Mouse (Mus musculus): ENCODE data around the gene Senp1.

The Senp1 gene

DNA sequence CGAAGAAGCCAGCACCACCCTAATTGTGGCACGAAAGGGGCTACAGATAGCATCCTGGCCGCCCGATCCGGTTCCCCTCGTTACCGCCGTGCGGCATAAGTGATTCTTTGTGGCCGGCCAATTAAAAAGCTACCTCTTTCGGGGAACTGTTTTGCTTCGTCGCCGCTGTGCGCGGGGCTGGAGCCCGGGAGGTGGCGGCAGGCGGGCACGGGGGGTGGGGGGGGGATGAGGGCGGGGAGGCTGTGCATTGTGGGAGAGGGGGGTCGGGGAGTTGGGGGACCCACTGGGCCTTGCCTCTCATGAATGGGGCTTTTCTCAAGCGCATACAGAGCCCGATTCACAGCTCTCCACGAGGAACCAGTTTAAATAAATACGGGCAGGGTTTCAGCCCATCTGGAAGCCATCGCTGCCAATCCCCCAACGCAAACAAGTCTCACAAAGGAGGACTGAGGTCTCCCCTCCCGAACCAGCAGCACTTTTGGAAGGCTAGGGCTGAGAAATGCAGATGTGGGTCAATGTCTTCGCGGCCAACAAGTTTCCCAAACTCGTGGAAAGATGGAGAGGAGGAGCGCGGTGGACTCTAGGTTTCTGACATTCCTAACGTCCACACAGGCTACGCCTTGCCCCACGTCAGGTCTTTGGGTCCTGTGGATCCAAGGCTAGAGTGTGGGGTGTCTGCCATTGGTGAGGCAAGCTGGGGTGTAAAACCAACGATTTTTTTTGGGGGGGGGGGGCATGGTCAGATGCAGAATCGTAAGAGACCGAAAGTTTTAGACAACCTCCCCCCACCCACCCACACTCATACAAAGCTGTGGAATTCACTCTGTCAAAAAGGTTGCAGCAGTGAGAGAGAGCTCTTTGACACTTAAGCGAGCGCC lies 91.2 kb downstream of the Senp1 start:
- peak; percentile 34 for DNase-seq (ENCODE audit: low spot score)

DNA sequence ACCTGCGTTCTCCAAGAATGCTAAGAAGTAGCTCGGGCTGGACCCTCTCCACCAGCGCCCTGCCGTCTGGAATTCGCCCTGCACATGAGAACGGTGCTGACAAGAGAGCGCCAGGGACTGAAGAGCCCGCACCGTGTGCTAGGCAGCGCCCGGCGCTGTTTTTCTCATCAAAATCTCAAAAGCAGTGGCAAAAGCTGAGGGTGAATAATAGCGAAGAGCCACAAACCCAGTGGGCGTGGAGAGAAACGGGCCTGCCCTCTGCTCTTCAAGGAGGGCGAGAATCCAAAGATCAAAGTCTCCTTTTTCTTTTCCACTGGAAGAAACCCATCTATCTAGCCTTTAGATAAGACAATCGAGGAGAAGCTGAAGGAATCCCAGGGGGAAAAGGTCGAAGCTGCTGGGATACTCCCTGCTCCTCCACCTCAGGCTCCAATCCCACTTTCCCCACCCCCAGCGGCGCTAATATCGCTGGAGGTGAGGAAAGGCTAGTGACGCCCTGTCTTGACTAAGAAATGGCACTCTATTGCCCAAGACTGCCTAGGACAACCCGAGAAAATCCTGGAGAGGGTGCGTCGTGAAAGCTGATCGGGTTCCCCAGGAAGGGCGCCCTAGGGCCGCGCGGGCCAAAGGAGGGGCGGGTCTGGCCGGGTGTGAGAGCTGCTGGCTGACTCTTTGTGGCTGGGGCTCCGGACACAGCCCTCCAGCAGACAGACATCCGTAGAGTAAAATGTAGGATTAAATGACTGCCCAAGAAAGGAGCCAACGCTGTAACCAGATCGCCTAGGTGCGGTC lies 92.0 kb downstream of the Senp1 start:
- DNase-seq (ENCODE audit: low spot score) = peak; percentile 69

DNA sequence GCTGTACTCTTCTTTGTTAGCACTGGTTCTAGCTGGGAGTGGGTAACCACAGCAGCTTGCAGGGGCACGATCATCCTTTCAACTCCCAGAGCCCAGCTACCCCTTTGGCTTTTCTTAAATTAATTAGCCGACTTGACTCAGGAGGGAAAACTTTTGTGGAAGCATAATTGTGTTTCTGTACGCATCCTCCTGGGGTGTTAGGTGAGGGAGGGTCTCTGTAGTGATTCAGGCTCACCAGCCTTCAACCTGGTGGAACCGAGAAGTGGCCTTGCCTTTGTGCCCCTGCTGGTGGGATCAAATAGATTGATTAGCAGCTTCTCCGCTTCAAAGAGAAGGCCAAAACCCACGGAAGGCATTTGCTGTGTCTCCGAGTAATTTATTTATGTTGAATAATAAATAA lies 93.6 kb downstream of the Senp1 start:
- DNase-seq (ENCODE audit: low spot score) = no peak

DNA sequence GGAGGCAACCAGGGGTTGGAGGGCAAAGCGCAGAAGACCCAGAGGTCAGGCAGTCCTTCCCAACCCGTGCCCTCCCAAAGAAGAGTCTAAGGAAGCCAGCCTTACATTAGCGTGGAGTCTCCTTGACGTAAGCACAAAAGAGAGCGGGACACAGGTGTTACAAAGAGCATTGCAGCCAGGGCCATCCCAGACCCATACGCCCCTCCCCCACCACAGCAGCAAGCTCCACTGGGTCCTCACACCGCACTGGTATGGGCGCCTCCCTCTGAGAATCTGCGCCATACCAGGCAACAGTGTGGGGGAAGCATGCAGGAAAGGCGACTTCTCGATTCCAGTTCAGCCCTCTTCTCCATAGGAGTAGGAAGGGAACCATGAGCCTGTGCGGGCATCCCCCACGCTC lies 94.0 kb downstream of the Senp1 start:
- DNase-seq (ENCODE audit: low spot score) = no peak

DNA sequence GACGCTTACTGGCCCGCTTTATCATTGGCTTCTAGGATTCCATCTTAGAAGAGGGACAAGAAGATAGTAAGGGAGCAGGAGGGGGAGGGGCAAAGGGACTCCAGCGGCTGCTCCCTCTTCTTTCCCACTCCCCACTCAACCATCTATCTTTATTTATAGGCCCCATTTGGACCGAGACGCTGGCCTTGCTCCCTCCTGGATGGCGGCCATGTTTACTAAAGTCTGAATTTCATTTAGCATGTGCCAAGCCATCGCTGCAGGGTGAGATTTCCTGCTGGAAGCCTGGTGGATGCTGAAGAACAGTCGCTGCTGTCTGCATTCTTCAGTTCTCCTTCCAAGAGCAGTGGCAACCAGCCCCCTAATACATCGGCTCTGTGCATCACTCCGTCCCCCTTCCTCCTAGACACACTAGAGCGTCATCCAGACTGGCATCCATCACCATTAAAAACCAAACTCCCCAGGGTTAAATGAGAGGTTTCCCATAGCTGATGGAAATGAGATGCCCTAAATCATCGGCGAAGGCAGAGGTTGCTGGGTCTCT lies 96.8 kb downstream of the Senp1 start:
- no peak for DNase-seq (ENCODE audit: low spot score)

DNA sequence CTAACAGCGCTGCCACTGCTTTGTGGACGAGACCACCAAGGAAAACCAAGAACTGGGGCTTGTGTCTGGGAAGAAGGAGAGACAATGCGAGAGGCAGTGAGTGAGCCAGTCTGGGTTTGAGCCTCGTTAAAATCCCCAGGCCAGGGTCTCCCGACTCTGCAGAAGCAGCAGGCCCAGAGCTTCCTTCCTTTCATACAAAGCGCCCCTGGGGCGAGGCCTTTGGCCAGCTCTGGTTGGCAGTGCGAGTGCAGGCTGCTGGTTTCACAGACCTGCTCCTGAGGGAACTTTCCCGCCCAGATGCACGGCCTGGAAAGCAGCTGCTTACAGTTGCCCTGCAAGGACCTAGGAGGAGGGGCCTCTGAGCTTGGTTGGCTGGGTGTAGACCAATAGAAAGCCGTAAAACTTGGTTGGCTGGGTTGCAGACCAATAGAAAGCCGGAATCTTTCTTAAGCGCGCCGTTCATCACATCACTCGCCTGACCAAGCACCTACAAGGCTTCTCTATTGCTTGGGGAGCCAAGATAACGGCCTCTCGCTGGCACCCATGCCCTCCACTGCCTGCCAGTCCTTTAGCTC lies 100.7 kb downstream of the Senp1 start:
- DNase-seq (ENCODE audit: low spot score) = peak; percentile 90

DNA sequence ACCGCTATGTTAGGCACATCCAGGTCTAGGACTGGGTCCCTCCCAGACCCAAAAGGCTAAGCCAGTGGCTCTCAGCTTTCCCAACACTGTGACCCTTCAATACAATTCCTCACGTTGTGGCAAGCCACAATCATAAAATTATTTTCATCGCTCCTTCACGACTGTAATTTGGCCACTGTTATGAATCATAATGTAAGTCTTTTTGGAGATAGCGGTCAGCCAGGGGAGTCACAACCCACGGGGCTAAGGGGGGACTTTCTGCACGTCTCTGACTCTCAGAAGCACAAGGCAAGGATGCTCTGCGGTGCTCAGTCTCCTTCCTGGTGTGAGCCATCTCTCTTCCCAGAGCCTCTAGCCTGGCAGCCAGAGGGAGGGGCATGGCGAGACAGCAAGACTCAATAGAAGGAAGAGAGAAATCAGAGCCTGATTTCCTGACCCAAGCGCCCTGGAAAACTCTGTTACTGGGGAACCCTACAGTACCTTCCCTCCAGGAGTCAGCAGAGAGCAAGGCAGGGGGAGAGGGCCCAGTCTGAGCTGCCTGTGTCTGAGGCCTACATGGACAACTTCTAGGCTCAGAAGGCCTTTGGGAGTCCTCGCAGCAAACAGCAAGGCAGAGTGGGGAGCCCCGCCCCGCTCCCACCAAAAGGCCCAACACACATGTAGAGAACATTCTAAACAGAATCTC lies 101.4 kb downstream of the Senp1 start:
- DNase-seq (ENCODE audit: low spot score) = no peak

DNA sequence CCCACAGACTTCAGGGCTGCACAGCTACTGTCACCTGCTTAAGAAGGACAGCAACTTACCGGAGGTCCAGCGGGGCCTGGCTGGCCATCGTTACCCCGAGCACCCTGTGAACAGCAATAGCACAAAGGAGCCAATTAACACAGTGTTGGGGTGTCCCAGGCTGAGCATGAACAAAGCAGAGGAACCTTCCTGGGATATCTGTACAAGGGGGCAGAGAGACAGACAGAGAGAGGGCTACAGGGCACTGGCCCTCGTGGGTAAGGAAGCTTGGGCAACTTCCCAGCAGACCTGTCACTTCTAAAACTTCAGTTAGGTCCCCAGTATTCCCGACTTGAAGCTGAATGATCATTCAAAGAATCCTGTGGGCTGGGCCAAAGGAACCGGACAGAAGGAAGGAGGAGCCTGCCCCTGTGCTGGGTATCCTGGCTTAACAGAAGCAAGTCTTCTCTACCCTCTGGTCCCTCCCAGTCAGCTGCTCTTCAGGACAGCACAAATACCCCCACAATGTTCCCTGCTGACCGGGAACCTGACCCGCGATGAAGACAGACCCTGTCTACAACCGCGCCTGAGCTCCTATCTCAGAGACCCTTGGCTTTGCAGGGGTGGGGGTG lies 102.2 kb downstream of the Senp1 start:
- no peak for DNase-seq (ENCODE audit: low spot score)

DNA sequence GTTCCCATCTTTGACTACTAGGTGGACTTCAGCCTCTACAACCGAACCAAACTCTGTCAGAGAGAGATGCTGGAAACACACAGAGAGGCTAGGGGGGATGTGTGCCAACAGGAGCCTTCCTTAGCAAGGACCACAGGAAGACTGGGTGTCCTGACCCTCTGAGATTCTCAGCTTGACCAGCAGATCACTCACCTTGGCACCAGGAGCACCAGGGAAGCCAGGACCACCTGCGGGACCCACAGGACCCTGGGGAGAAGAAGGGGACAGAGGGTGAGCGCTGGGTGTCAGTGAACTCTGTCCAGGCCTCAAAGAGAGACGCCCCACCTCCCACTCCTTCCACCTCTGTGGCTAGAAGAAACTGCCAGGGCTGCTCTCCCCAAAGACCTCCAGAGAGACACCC lies 102.8 kb downstream of the Senp1 start:
- no peak for DNase-seq (ENCODE audit: low spot score)

DNA sequence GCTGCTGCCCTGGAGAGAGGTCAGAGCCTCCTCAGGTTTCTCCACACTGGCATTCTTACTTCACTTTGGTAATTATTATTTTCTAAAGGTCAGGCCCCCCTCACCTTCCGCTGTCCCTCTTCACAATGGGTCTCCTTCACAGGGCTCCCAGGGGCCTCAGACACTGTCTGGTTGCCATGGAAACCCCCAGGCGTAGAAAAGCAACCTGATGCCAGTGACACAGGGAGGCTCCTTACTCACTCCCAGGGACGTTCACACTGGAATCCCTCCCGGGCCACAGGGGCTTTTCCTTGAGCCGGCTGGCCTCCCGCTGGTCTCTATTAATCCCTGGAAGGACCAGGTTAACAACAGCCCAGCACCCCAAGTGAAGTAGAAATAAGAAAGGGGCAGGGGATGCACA lies 103.4 kb downstream of the Senp1 start:
- peak; percentile 58 for DNase-seq (ENCODE audit: low spot score)

DNA sequence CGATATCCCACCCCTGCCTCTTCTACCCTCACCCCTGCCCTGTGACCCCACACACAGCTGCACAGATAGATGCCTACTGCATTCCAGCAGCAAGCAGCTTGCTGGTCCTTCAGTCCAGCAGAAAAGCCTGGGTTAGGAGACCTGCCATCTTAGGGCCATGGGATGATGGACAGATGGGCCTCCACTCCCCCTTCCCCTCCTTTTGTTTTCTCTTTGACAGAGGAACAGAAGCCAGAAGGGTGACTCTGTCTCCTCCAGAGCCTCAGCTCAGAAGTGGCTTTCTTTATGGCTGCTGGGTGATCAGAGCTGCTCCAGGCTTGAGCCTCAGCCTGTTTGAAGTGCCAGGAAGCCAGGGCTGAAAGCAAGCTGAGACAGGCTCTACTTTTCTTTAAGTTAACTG lies 104.0 kb downstream of the Senp1 start:
- DNase-seq (ENCODE audit: low spot score) = peak; percentile 27
